Mouse (Mus musculus): Measurements from ENCODE around the gene Dupd1. TPM values are rescaled to one million over a fixed set of nuclear protein-coding genes. Genes with fewer than 3 reads are reported as not detected.
"Not testable (repeated sequence)": the region's sequence is repeated elsewhere in the genome, so short reads cannot be mapped to it uniquely, and the experiment has no call there.

Dupd1 gene
- polyA plus RNA-seq, 1 experiment from 2014 or later: not detected

GRCm38 (mm10) chr14:21682681-21683129 lies 31.7 kb downstream of the Dupd1 start:
- H3K27me3 ChIP-seq (ENCODE audit: low read depth, poor library complexity, severe bottlenecking): peaks cover 34% of the 10 kb centered on the region

GRCm38 (mm10) chr14:21679631-21680201 lies 34.7 kb downstream of the Dupd1 start:
- Histone ChIP-seq H3K27me3 (ENCODE audit: low read depth, poor library complexity, severe bottlenecking) (peaks cover 7% of the 10 kb centered on the region; the same call in 1 of the 2 replicates), H3K4me3 (no peak overlapping the region), H3K4me1 (peaks cover 44% of the 10 kb centered on the region), H3K36me3 (no peaks in the 10 kb centered on the region), H3K9me3 (replicated peaks) (no peaks in the 10 kb centered on the region), H3K27ac (replicated peaks) (peak overlapping the region; percentile 3)
- 64% methylated on average over 8 of the region's 8 CpGs for WGBS
- no peak for DNase-seq (ENCODE audit: low spot score)

More at GRCm38 (mm10) chr14:21682681-21683129, 31.7 kb downstream of the Dupd1 start:
- Histone ChIP-seq H3K27ac (replicated peaks) (peak overlapping the region; percentile 85), H3K4me1 (peaks cover 57% of the 10 kb centered on the region), H3K36me3 (no peaks in the 10 kb centered on the region), H3K9me3 (replicated peaks) (no peaks in the 10 kb centered on the region), H3K4me3 (peak overlapping the region; percentile 49)
- DNase-seq (ENCODE audit: low spot score): peak; percentile 84
- under 1% methylated on average over 9 of the region's 9 CpGs for WGBS

GRCm38 (mm10) chr14:21678509-21679285 lies 35.7 kb downstream of the Dupd1 start:
- DNase-seq (ENCODE audit: low spot score): peak; percentile 62
- WGBS: 43% methylated on average over 7 of the region's 7 CpGs

GRCm38 (mm10) chr14:21676223-21676622 lies 38.2 kb downstream of the Dupd1 start:
- Histone ChIP-seq H3K27me3 (ENCODE audit: low read depth, poor library complexity, severe bottlenecking) (no peaks in the 10 kb centered on the region), H3K4me3 (no peak overlapping the region), H3K9me3 (replicated peaks) (no peaks in the 10 kb centered on the region), H3K27ac (replicated peaks) (no peak overlapping the region), H3K4me1 (peaks cover 21% of the 10 kb centered on the region), H3K36me3 (no peaks in the 10 kb centered on the region)
- 95% methylated on average over 2 of the region's 2 CpGs for WGBS
- DNase-seq (ENCODE audit: low spot score): no peak

More at GRCm38 (mm10) chr14:21678509-21679285, 35.7 kb downstream of the Dupd1 start:
- H3K27ac ChIP-seq (replicated peaks): no peak overlapping the region
- H3K36me3 ChIP-seq: no peaks in the 10 kb centered on the region
- H3K4me1 ChIP-seq: peaks cover 34% of the 10 kb centered on the region
- no peak overlapping the region for H3K4me3 ChIP-seq
- no peaks in the 10 kb centered on the region for H3K27me3 ChIP-seq (ENCODE audit: low read depth, poor library complexity, severe bottlenecking)
- no peaks in the 10 kb centered on the region for H3K9me3 ChIP-seq (replicated peaks)

- H3K36me3 ChIP-seq: peaks cover 15% of the 10 kb centered on the region
- no peak overlapping the region for H3K4me3 ChIP-seq
- no peak for DNase-seq (ENCODE audit: low spot score)
- WGBS: 75% methylated on average over 5 of the region's 5 CpGs
- H3K4me1 ChIP-seq: peaks cover 14% of the 10 kb centered on the region
- H3K27ac ChIP-seq (replicated peaks): no peak overlapping the region
- no peaks in the 10 kb centered on the region for H3K9me3 ChIP-seq (replicated peaks)
- H3K27me3 ChIP-seq (ENCODE audit: low read depth, poor library complexity, severe bottlenecking): no peaks in the 10 kb centered on the region
Observed at GRCm38 (mm10) chr14:21674471-21674870, 39.9 kb downstream of the Dupd1 start.

- DNase-seq (ENCODE audit: low spot score): no peak
- Histone ChIP-seq H3K27me3 (ENCODE audit: low read depth, poor library complexity, severe bottlenecking) (no peaks in the 10 kb centered on the region), H3K9me3 (replicated peaks) (no peaks in the 10 kb centered on the region), H3K27ac (replicated peaks) (no peak overlapping the region), H3K4me3 (no peak overlapping the region), H3K4me1 (peaks cover 8% of the 10 kb centered on the region), H3K36me3 (peaks cover 29% of the 10 kb centered on the region)
- 71% methylated on average over 4 of the region's 4 CpGs for WGBS
Observed at GRCm38 (mm10) chr14:21673100-21673499, 41.3 kb downstream of the Dupd1 start.

- peaks cover 52% of the 10 kb centered on the region for H3K36me3 ChIP-seq
- not testable (repeated sequence) for H3K27ac ChIP-seq (replicated peaks); H3K9me3 ChIP-seq (replicated peaks); H3K27me3 ChIP-seq (ENCODE audit: low read depth, poor library complexity, severe bottlenecking); DNase-seq (ENCODE audit: low spot score); H3K4me1 ChIP-seq; H3K4me3 ChIP-seq
- WGBS: 93% methylated on average over 15 of the region's 15 CpGs
Observed at GRCm38 (mm10) chr14:21670422-21671006, 43.9 kb downstream of the Dupd1 start.

GRCm38 (mm10) chr14:21669633-21670421 lies 44.5 kb downstream of the Dupd1 start:
- DNase-seq (ENCODE audit: low spot score): no peak
- H3K27me3 ChIP-seq (ENCODE audit: low read depth, poor library complexity, severe bottlenecking): no peaks in the 10 kb centered on the region
- H3K9me3 ChIP-seq (replicated peaks): no peaks in the 10 kb centered on the region
- 90% methylated on average over 11 of the region's 11 CpGs for WGBS
- no peak overlapping the region for H3K4me3 ChIP-seq
- peaks cover 8% of the 10 kb centered on the region for H3K4me1 ChIP-seq
- peaks cover 59% of the 10 kb centered on the region for H3K36me3 ChIP-seq
- no peak overlapping the region; the same call in 1 of the 2 replicates for H3K27ac ChIP-seq (replicated peaks)

- Histone ChIP-seq H3K4me1 (peaks cover 8% of the 10 kb centered on the region), H3K4me3 (no peak overlapping the region), H3K27ac (replicated peaks) (no peak overlapping the region), H3K9me3 (replicated peaks) (no peaks in the 10 kb centered on the region), H3K27me3 (ENCODE audit: low read depth, poor library complexity, severe bottlenecking) (no peaks in the 10 kb centered on the region), H3K36me3 (peaks cover 65% of the 10 kb centered on the region)
- no peak for DNase-seq (ENCODE audit: low spot score)
- 95% methylated on average over 11 of the region's 11 CpGs for WGBS
Observed at GRCm38 (mm10) chr14:21669218-21669617, 45.2 kb downstream of the Dupd1 start.

- 87% methylated on average over 8 of the region's 8 CpGs for WGBS
- no peak overlapping the region for H3K27ac ChIP-seq (replicated peaks)
- DNase-seq (ENCODE audit: low spot score): no peak
- peaks cover 11% of the 10 kb centered on the region for H3K4me1 ChIP-seq
- peaks cover 68% of the 10 kb centered on the region for H3K36me3 ChIP-seq
- no peaks in the 10 kb centered on the region for H3K9me3 ChIP-seq (replicated peaks)
- no peak overlapping the region for H3K4me3 ChIP-seq
- no peaks in the 10 kb centered on the region for H3K27me3 ChIP-seq (ENCODE audit: low read depth, poor library complexity, severe bottlenecking)
Observed at GRCm38 (mm10) chr14:21662465-21663142, 51.8 kb downstream of the Dupd1 start.

- DNase-seq (ENCODE audit: low spot score): peak; percentile 40
- Histone ChIP-seq H3K36me3 (peaks cover 41% of the 10 kb centered on the region), H3K4me1 (peaks cover 21% of the 10 kb centered on the region), H3K4me3 (no peak overlapping the region), H3K27ac (replicated peaks) (no peak overlapping the region), H3K9me3 (replicated peaks) (no peaks in the 10 kb centered on the region), H3K27me3 (ENCODE audit: low read depth, poor library complexity, severe bottlenecking) (no peaks in the 10 kb centered on the region)
- 36% methylated on average over 5 of the region's 5 CpGs for WGBS
Observed at GRCm38 (mm10) chr14:21659652-21660051, 54.7 kb downstream of the Dupd1 start.

GRCm38 (mm10) chr14:21659155-21659554 lies 55.2 kb downstream of the Dupd1 start:
- Histone ChIP-seq H3K4me1 (peaks cover 21% of the 10 kb centered on the region), H3K4me3 (no peak overlapping the region), H3K36me3 (peaks cover 36% of the 10 kb centered on the region), H3K27me3 (ENCODE audit: low read depth, poor library complexity, severe bottlenecking) (no peaks in the 10 kb centered on the region), H3K27ac (replicated peaks) (no peak overlapping the region), H3K9me3 (replicated peaks) (no peaks in the 10 kb centered on the region)
- DNase-seq (ENCODE audit: low spot score): no peak
- WGBS: 85% methylated on average over 13 of the region's 13 CpGs

Measured in midbrain, embryonic 10.5 days (tissue).